Mouse (Mus musculus): ENCODE measurements around the gene Pou2f1. TPM values are rescaled to one million over a fixed set of nuclear protein-coding genes. Genes with fewer than 3 reads are reported as not detected.

Gene Pou2f1
- polyA plus RNA-seq, 1 experiment from 2014 or later = 28.8 TPM

DNA sequence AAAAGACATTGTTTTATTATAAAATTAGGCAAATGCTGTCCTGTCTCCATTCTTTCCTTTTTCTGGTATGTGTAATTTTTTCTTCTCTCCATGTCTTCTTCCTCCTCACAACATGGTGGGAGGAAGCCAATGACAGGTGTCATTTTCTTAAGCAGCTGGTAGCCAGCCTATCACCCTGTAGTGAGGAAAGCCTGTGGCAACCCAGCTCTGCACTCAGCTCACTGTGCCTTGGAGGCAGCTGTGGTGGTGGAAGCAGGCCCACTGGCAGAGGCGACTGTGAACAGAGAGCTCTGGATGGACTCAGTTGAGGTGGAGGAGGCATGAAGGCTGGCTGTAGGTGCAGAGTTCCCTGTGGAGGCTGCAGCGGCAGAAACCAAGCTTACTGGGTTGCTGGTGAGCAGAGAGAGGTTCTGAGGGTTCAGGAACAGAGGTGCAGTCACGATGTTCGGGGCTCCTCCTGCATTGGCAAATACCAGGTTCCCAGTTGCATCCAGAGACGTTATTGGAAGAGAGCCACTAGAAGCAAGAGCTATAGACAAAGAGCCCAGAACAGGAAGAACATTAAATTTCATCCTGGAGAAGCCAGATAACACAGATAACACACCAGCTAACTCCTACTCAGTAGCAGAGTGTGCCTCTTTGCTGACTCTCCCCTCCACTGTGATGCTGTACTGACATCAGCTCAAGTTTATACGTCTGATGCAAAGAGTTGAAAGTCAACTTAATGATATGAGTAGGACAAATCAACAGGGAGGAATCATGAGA, 126.8 kb downstream of the Pou2f1 start:
- Histone ChIP-seq H3K36me3 (peaks cover 56% of the 10 kb centered on the region), H3K9me3 (replicated peaks) (no peaks in the 10 kb centered on the region), H3K27ac (no peak overlapping the region), H3K27me3 (ENCODE audit: low read depth, poor library complexity, severe bottlenecking) (no peaks in the 10 kb centered on the region), H3K4me1 (peaks cover 8% of the 10 kb centered on the region), H3K4me3 (no peak overlapping the region)
- no peak for DNase-seq (ENCODE audit: low spot score)
- 91% methylated on average over 6 of the region's 6 CpGs for WGBS

DNA sequence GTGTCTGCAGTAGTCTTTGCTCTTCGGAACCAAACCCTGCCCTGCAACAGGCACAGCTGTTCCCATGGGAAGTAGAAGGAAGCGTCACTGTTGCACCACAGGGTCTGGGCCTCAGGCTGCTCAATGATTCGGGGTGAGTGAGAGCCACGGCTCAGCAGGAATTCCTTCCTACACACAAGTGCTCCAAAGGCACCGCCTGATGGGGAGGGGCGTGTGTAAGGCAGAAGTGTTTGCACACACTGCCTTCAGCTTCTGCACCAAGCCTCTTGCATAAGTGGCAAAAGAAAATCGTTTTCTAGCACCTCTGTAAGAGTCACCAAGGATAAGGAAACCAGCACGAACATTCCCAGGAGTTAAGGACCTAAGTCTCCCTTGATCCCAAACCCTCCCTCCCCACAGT, 127.8 kb downstream of the Pou2f1 start:
- Histone ChIP-seq H3K36me3 (peaks cover 51% of the 10 kb centered on the region), H3K9me3 (replicated peaks) (no peaks in the 10 kb centered on the region), H3K4me3 (no peak overlapping the region), H3K27ac (no peak overlapping the region), H3K27me3 (ENCODE audit: low read depth, poor library complexity, severe bottlenecking) (no peaks in the 10 kb centered on the region), H3K4me1 (peaks cover 8% of the 10 kb centered on the region)
- WGBS = 57% methylated on average over 8 of the region's 8 CpGs
- DNase-seq (ENCODE audit: low spot score) = no peak

DNA sequence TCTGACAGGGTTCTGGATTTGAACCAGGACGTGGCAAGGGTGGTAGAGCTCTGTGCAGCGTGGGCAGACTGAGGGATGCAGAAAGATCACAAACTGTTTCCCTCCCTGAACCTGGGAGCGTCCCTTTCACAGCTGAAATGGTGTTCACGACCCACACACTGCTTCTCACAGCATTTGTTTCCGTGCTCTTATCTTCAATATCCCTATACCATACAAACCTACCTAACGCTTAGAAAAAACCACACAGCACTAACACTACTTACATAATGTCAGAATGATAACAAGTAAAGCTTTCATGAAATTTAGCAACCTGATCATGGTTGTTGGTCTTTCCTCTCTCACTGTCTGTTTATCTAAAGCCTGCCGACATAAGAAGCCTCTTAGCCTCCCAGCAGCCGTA, 133.8 kb downstream of the Pou2f1 start:
- H3K27me3 ChIP-seq (ENCODE audit: low read depth, poor library complexity, severe bottlenecking) = no peaks in the 10 kb centered on the region
- no peaks in the 10 kb centered on the region for H3K9me3 ChIP-seq (replicated peaks)
- WGBS = 90% methylated on average over 8 of the region's 8 CpGs
- H3K36me3 ChIP-seq = peaks cover 24% of the 10 kb centered on the region
- peaks cover 22% of the 10 kb centered on the region for H3K4me1 ChIP-seq
- no peak for DNase-seq (ENCODE audit: low spot score)
- H3K4me3 ChIP-seq = no peak overlapping the region
- H3K27ac ChIP-seq = no peak overlapping the region

DNA sequence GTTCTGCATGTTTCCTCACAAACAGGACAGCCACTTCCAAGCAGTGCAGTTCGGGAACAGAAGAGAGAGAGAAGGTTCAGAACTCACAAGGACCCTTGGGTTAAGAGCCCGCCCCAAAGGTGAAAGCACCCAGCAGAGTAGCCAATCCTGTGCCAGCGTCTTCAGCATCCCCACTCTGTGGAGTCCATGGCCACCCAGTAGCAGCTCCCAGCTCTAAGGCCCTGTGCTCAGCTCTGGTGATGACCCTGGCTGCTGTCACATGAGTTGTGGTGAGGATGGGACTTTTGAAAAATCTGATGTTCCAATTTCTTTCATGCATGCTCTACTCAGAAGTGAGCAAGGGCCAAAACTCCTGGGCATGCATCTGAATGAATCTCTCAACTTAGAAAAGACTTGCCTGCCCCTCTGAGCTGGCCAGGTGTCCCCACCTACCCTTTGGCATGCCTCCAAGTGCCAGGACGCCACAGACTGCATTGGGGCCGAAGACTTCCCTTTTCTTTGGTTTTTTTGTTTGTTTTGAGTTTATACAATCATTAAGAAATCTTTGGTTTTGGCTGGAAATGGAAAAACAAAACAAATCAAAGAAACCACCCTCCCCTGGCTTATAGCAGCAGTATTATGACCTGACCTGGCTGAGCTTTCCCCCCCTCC, 135.7 kb downstream of the Pou2f1 start:
- peak; percentile 27 for DNase-seq (ENCODE audit: low spot score)
- Histone ChIP-seq H3K9me3 (replicated peaks) (no peaks in the 10 kb centered on the region), H3K4me1 (peaks cover 22% of the 10 kb centered on the region), H3K36me3 (peaks cover 24% of the 10 kb centered on the region), H3K27me3 (ENCODE audit: low read depth, poor library complexity, severe bottlenecking) (no peaks in the 10 kb centered on the region), H3K4me3 (no peak overlapping the region), H3K27ac (no peak overlapping the region)
- 85% methylated on average over 5 of the region's 5 CpGs for WGBS

DNA sequence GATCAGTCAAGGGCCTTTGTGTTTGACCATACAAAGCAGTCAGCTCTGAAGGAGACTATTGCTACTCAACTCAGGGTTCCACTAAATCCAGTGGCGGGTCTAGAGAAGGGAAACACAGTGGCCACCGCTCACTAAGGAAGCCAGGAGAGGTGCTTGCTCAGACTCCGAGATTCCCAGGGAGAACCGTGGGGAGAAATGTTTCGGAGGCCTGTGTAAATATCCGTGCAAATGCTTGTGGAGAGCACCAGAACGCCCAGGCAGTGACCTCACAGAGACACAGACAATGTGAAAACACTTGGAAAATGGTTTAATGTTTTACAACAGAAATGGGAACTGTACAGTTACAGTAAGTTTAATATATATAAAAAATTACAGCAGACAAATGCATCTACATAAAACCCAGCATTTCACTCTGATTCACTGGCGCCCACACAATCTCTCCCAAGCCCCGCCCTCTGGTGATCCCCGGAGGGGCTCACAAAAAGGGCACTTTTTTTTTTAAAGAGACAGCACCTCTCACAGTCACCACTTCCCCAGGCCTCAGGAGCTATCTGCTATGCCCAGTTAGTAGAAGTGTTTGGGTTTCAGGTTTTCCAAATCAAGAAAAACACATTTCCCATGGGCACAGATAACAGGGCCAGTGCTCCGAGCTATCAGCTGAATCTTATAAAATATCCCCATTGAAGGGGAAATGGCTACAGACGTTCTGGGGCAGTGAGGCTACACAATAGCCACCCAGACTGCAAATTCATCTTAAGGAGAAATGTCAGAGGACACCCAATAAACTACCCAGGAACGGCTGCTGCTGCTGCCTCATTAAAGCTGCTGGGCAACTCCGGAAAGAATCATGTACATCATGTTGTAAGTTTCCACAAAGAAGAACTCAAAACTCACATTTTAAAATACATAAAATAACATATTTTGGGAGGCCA, 137.3 kb downstream of the Pou2f1 start:
- Histone ChIP-seq H3K27me3 (ENCODE audit: low read depth, poor library complexity, severe bottlenecking) (no peaks in the 10 kb centered on the region), H3K4me1 (peaks cover 35% of the 10 kb centered on the region), H3K9me3 (replicated peaks) (no peaks in the 10 kb centered on the region), H3K36me3 (peaks cover 24% of the 10 kb centered on the region), H3K4me3 (no peak overlapping the region; the same call in 1 of the 2 replicates), H3K27ac (peak overlapping the region; percentile 34; the same call in 1 of the 2 replicates)
- DNase-seq (ENCODE audit: low spot score) = peak; percentile 33
- WGBS = 64% methylated on average over 14 of the region's 14 CpGs

DNA sequence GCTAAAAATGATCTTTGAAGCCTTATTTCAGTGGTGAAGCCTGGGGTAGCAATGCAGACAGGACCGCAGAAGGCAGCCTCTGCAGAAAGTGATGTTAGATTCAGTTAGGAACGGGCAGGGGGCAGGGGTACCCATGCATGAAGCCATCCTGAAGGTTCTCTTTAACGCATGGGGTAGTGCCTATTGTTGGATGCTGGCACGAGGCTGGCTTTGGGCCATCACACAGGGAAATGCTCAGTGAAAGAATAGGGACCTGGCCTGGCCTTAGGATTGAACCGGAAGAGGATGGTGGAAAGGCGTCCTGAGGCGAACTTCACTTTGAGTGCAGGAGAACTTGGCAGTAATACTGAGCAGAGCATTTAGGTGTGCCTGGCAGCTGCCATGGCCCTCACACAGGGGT, 140.4 kb downstream of the Pou2f1 start:
- no peak overlapping the region for H3K27ac ChIP-seq
- H3K9me3 ChIP-seq (replicated peaks) = no peaks in the 10 kb centered on the region
- WGBS = 92% methylated on average over 7 of the region's 7 CpGs
- DNase-seq (ENCODE audit: low spot score) = peak; percentile 25
- H3K27me3 ChIP-seq (ENCODE audit: low read depth, poor library complexity, severe bottlenecking) = no peaks in the 10 kb centered on the region
- H3K4me1 ChIP-seq = peaks cover 40% of the 10 kb centered on the region
- H3K36me3 ChIP-seq = peaks cover 10% of the 10 kb centered on the region; the same call in 1 of the 2 replicates
- no peak overlapping the region for H3K4me3 ChIP-seq

DNA sequence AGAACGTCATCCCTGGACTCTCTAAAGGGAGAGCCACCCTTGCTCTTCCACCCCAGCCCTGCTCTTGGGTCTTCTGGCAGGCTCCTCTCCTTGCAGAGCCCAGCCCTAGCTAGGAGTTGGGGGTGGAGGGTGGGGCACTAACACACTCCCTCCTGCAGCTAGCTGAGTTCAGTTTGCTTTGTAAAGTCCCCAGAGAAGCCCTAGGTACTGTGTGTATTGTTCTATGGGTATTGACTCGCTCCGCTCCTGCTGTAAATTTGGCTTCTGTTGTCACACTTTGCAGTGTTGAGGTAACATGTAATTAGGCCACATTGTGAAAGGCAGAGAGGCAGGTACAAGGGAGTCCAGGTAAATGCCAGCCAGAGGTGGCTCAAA, 141.3 kb downstream of the Pou2f1 start:
- WGBS = 88% methylated on average over 3 of the region's 3 CpGs
- Histone ChIP-seq H3K4me3 (no peak overlapping the region), H3K4me1 (peaks cover 34% of the 10 kb centered on the region), H3K36me3 (peaks cover 7% of the 10 kb centered on the region; the same call in 1 of the 2 replicates), H3K9me3 (replicated peaks) (no peaks in the 10 kb centered on the region), H3K27me3 (ENCODE audit: low read depth, poor library complexity, severe bottlenecking) (no peaks in the 10 kb centered on the region), H3K27ac (peak overlapping the region; percentile 36; the same call in 1 of the 2 replicates)
- DNase-seq (ENCODE audit: low spot score) = no peak

DNA sequence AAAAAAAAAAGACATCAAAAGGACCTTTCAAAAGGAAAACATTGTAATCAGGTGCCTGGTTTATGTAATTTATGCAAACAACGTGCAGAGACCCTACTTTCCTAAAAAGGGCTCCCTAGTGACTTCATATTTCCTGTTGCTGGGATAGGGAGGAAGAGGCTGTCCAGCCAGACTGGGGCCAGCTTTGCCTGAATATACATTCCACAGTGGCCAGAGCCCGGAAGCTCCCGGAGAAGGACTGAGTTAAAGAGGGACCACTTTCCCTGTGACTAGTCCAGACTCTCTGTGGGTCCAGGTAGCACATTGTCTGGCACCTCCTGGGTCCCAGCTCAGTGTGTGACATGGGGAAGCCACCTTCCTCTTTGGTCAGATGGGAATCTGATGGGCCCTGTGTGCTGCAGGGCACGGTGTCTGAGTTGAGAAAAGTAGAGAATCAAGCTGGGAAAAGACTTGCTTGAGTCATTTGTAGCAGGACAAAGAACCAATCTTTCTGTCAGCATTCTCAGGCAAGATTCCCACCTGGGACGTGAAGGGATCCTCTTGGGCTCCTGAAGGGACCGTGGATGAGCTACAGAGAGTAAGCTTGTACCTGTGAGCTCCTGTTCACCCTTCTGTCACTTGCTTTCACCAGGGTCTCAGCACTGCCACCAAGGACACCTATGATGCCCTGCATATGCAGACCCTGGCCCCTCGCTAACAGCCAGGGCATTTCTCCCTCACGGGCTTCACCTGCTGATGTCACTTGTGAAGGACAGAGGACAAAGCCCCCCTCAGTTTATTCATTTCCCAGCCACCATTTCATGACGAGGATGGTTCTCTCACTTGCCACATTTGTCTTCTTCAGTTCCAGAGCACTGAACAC, 141.9 kb downstream of the Pou2f1 start:
- no peak overlapping the region for H3K4me3 ChIP-seq
- 78% methylated on average over 9 of the region's 9 CpGs for WGBS
- no peaks in the 10 kb centered on the region for H3K27me3 ChIP-seq (ENCODE audit: low read depth, poor library complexity, severe bottlenecking)
- peak; percentile 29 for DNase-seq (ENCODE audit: low spot score)
- H3K36me3 ChIP-seq = peaks cover 7% of the 10 kb centered on the region; the same call in 1 of the 2 replicates
- H3K27ac ChIP-seq = peak overlapping the region; percentile 36; the same call in 1 of the 2 replicates
- H3K4me1 ChIP-seq = peaks cover 33% of the 10 kb centered on the region
- no peaks in the 10 kb centered on the region for H3K9me3 ChIP-seq (replicated peaks)

DNA sequence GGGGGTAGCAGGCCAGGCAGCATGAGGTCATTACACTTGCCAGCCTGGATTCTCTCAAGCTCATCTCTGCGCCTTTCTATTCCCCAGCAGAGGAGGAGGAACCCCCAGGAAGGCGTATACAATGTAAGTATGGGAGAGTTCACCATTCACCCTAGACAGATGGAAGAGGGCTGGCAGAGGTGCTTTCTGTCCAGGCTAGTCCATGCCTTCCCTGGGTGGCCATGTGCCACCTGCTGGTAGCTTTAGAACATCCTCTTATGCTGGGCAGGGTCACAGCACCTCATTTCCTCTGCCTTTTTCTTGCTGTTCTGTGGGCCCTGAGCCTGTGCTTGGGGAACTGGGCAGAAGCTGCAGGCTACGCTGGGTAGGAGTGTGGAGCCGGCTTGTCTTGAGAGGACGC, 144.1 kb downstream of the Pou2f1 start:
- Histone ChIP-seq H3K9me3 (replicated peaks) (no peaks in the 10 kb centered on the region), H3K27ac (no peak overlapping the region), H3K27me3 (ENCODE audit: low read depth, poor library complexity, severe bottlenecking) (no peaks in the 10 kb centered on the region), H3K4me1 (peaks cover 26% of the 10 kb centered on the region), H3K36me3 (no peaks in the 10 kb centered on the region), H3K4me3 (no peak overlapping the region)
- WGBS = 84% methylated on average over 5 of the region's 5 CpGs
- DNase-seq (ENCODE audit: low spot score) = peak; percentile 33

DNA sequence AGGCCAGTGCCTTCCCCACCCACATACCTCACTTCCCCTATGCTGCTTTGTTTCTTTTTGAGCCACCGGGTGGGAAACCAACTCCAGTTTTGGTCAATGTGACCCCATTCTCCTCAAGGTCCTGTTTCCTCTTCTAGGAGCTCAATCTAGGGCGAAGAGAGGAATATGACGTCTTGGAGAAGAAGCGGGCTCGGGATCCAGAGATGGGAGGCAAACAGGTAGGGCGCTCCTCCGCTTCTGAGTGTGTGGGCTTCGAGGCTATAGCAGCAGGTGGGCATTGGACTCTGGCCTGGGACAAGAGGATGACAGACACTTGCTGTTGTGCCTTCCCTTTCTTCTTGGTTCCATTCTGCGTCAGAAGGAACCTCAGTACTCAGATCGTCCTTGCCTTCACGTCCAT, 145.2 kb downstream of the Pou2f1 start:
- 93% methylated on average over 11 of the region's 11 CpGs for WGBS
- DNase-seq (ENCODE audit: low spot score) = no peak
- Histone ChIP-seq H3K36me3 (no peaks in the 10 kb centered on the region), H3K27ac (no peak overlapping the region), H3K9me3 (replicated peaks) (no peaks in the 10 kb centered on the region), H3K27me3 (ENCODE audit: low read depth, poor library complexity, severe bottlenecking) (no peaks in the 10 kb centered on the region), H3K4me3 (no peak overlapping the region), H3K4me1 (peaks cover 37% of the 10 kb centered on the region)

DNA sequence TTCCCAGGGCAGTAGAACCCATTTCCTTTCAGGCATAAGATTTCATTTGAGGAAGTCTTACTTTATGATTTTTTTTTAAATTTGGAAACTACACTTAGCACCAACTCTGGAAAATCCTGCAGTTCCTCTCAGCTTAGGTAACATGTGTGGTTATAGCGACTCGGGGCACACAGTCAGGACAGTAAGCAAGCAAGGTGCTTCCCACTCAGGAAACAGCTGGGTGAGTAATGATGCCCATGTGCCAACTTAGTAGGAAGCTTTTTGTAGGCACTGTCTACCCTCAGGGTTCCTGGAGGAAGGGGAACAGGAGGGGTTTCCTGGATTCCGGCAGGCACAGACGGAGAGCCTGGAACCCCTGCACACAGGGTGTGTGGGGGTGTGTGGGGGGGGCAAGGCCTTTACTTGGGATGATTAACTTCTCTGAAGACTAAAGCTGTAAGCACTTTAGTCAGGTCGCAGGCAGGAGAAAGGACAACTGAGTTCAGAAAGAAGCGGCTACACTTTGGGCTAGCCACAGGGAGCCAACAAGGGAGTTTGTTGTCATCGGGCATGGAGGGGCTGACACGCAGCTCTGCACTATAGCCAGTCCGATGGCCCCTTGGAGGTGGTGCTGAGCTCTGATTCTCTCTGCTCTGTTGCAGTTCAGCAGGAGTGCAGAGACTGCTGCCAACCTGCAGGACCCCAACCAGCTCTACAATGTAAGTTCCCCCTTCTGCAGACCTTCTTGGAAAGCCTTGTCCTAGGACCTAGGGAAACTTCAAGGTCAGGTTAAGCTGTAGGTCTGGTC, 146.5 kb downstream of the Pou2f1 start:
- Histone ChIP-seq H3K4me1 (peaks cover 39% of the 10 kb centered on the region), H3K4me3 (no peak overlapping the region), H3K9me3 (replicated peaks) (no peaks in the 10 kb centered on the region), H3K27me3 (ENCODE audit: low read depth, poor library complexity, severe bottlenecking) (peaks cover 9% of the 10 kb centered on the region; the same call in 1 of the 2 replicates), H3K27ac (no peak overlapping the region), H3K36me3 (no peaks in the 10 kb centered on the region)
- 75% methylated on average over 9 of the region's 9 CpGs for WGBS
- DNase-seq (ENCODE audit: low spot score) = peak; percentile 26
